22 mouse cellular contexts compared by ENCODE assay signal in the genomic region with DNA sequence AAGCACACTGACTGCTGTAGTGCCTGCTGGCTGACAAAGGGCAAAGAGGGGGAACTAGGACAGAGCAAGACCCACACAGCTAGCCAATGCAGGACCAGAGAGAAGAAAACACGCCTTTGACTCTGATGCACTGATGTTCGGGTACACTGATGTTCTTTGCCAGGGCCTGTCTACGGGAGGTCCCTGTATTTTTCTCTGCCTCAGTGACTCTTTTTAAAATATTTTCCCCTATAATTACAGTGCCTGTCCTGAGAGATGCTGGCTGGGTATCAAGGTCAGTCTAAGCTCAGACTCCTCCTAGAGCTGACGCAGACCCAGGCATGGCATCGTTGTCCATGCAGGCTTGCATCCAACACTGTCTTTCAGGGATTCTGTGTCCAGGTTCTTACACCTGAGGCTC. TPM values are rescaled to one million over a fixed set of nuclear protein-coding genes. Genes with fewer than 3 reads are reported as not detected.
DNase-seq lines count a peak whose midpoint lies in the region.
"Had no signal": no experiment of that assay in that cellular context is flagged by ENCODE, and none has a peak within 500 bp of the region (broad histone marks: within the 10 kb centered on the region; RNA-seq: fewer than 3 reads in every experiment).

No protein-coding gene starts in this region.

- peak; percentile 16 for DNase-seq in adrenal gland, postnatal 14 days
- DNase-seq in adrenal gland, adult 8-10 months, result no peak
- peak; percentile 27 to 42 for DNase-seq in cerebellum, postnatal 10 days
- no peak for DNase-seq in cerebellum, adult 8-10 months
- DNase-seq in left cerebral cortex, postnatal 4 days, result peak; percentile 11
- no peak for DNase-seq in left cerebral cortex, adult 8-10 months (ENCODE audit: low spot score in 2 of 2)
- DNase-seq in retina, postnatal 7 days (ENCODE audit: low read depth, low spot score), result peak; percentile 31
- DNase-seq in layer of hippocampus, adult 8-10 months (ENCODE audit: low spot score in 2 of 2), result no peak
- DNase-seq: cerebellum, postnatal 25 days; embryo, embryonic 11 days; gastrocnemius, postnatal 25 days; heart, adult 18-20 months; heart, postnatal 14 days; kidney, adult 2 months; kidney, postnatal 36 days; layer of hippocampus, postnatal 36 days; liver; lung, adult 2 months; lung, postnatal 10 days; right cerebral cortex, postnatal 4 days; thymus, adult 18-20 months; thymus, postnatal 25 days had no signal

- intact Hi-C loops in left cerebral cortex, postnatal 4 days (cut with DNase I), result no loop called here

RNA-seq across cellular contexts. Expression of gene Acsl3, which starts 59.1 kb away (rescaled TPM):
- 11.9 and 15.6 TPM in 2 replicates for total RNA-seq in adrenal gland, postnatal 14 days (2021)
- 10 to 100 TPM; 28.5 to 36.8 (median 34.4) TPM for total RNA-seq in adrenal gland, adult 8-10 months (2022)
- total RNA-seq in left cerebral cortex, postnatal 4 days (2021), result 10 to 100 TPM; 88.4 to 96.8 TPM
- total RNA-seq in left cerebral cortex, adult 8-10 months (2022), result 100 to 1,000 TPM; 161 to 175 (median 167) TPM
- 100 to 1,000 TPM; 163 to 191 (median 171) TPM for total RNA-seq in layer of hippocampus, adult 8-10 months (2022)

RNA-seq across cellular contexts. Expression of gene Utp14b, which starts 59.3 kb away (rescaled TPM):
- total RNA-seq in adrenal gland, postnatal 14 days (2021), result 3.1 and 3.6 TPM in 2 replicates
- total RNA-seq in adrenal gland, adult 8-10 months (2022), result 1 to 10 TPM; 4.0 to 8.7 (median 5.4) TPM
- 10 to 100 TPM; 14.1 to 16.4 TPM for total RNA-seq in left cerebral cortex, postnatal 4 days (2021)
- 10 to 100 TPM; 15.6 to 18.7 (median 16.1) TPM for total RNA-seq in left cerebral cortex, adult 8-10 months (2022)
- 10 to 100 TPM; 19.6 to 33.4 (median 22.8) TPM for total RNA-seq in layer of hippocampus, adult 8-10 months (2022)

Comparison
In these comparisons a context has a peak if more than half of its experiments do, and no peak if none do; other contexts are left out.
1. DNase-seq: peak in adrenal gland, postnatal 14 days (single experiment), cerebellum, postnatal 10 days (2 of 2), left cerebral cortex, postnatal 4 days (single experiment) and retina, postnatal 7 days (single experiment); none in adrenal gland, adult 8-10 months (single experiment), cerebellum, adult 8-10 months (single experiment), left cerebral cortex, adult 8-10 months (0 of 2) and layer of hippocampus, adult 8-10 months (0 of 2).